Mouse (Mus musculus) intestine, embryonic 16.5 days (tissue): ENCODE measurements around the gene Mtss1l. TPM values are rescaled to one million over a fixed set of nuclear protein-coding genes. Genes with fewer than 3 reads are reported as not detected.

Experiments used
- polyA plus RNA-seq: library from polyadenylated mRNA; unstranded; fragments of >200 nt; fragmentation: Nextera tagmentation; extraction: Ambion mirVana; gene quantifications from 2 replicates; pipeline ENCODE4 v1.2.1, GENCODE M21; 2015

Mtss1l gene
- polyA plus RNA-seq, 1 experiment from 2014 or later = 4.0 TPM

Other genes starting within 250 kb of the Mtss1l start
- 20.1 and 22.4 TPM in 2 replicates for gene Vac14, start 102.9 kb upstream of the Mtss1l start, polyA plus RNA-seq
- 2.0 and 2.4 TPM in 2 replicates for gene Il34, start 84.4 kb downstream of the Mtss1l start, polyA plus RNA-seq
- 78.5 and 79.3 TPM in 2 replicates for gene Cog4, start 125.1 kb downstream of the Mtss1l start, polyA plus RNA-seq
- 107 and 114 TPM in 2 replicates for gene Sf3b3, start 125.3 kb downstream of the Mtss1l start, polyA plus RNA-seq
- 13.8 and 15.1 TPM in 2 replicates for gene Fuk, start 181.0 kb downstream of the Mtss1l start, polyA plus RNA-seq
- 10.7 and 11.1 TPM in 2 replicates for gene St3gal2, start 198.4 kb downstream of the Mtss1l start, polyA plus RNA-seq